Mouse (Mus musculus): ENCODE results near the gene Isl2.

DNA sequence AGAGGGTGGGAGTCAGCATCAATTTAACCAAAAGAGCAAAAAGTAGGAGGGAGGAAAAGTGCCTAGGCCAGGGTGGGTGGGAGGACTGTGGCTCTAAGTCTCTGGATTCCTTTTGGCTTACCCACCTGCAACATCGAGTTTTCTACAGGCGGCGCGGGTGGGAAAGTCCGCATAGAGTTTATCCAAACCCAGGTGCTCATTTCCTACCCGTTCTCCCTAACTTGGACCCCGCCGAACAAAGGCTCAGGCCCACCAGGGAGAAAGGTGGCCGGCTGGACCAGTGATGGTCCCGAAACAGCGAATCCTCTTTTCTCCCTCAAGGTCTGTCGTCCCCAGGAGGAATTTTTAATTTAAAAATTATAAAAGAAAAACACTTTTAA, 1.9 kb downstream of the Isl2 start:
- TF ChIP-seq CTCF (IDR thresholded peaks at IDR 0.05) (no peak), POLR2A (IDR thresholded peaks at IDR 0.05; ENCODE audit: insufficient read depth, low read depth, low read length) (no peak)

Data from heart, adult 2 months (tissue).